Mouse (Mus musculus) CD4-positive, CD25-positive, alpha-beta regulatory T cell, adult 9 weeks (primary cell): Measurements from ENCODE around the gene Sertad1. TPM values are rescaled to one million over a fixed set of nuclear protein-coding genes. Genes with fewer than 3 reads are reported as not detected.

ENCODE experiments used
- polyA plus RNA-seq: library from polyadenylated mRNA; unstranded; fragments of 100-300 nt; shearing (Covaris generic); gene quantifications from one replicate; pipeline ENCODE4 v1.2.1, GENCODE M21; 2017

The Sertad1 gene
- 95.7 TPM for polyA plus RNA-seq

DNA sequence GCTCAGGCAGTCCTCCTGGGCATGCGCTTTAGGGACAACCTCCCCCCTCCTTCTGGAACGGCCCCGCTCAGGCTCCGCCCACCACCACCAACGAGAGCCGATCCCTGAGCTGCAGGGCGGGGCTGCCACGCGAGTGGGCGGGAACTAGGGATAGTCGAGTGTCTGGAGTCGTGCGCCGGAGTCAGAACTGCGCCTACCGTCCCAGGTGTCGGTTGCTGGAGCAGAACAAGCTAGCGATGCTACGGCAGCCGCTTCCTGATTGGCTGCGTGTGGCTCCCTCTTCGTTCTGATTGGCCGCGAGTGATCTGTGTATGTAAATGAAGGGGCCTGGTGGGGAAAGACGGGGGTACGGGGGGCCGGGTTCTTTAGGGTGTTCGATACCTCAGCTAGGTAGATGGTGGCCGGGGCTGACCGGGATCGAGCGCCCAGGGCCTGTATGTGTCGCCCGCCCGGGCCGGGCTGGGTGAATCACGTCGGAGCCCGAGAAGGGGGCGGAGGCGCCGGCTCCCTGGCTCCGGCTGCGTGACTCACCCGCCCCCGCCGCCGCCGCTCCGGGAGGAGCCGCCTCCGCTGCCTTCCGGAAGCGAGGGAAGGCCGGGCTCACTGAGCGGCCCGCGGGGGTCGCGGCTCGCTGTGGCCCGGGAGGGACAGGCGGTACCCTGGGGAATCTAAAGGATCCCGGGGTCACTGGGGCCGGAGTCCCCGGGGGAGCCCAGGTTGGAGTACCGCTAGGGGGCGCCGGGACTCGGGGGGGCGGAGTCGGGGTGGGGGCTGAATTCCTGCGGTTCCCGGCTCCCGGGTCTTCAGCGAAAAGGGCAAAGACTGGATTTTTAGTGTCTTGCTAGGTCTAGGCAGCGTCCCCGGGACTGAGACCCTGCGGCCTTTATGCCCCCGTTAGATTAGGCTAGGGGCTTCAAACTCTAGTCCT is at the start of gene Sertad1:
Sertad1 (plus strand) TSS at position 141 of the 928 bp plus-strand sequence.

DNA sequence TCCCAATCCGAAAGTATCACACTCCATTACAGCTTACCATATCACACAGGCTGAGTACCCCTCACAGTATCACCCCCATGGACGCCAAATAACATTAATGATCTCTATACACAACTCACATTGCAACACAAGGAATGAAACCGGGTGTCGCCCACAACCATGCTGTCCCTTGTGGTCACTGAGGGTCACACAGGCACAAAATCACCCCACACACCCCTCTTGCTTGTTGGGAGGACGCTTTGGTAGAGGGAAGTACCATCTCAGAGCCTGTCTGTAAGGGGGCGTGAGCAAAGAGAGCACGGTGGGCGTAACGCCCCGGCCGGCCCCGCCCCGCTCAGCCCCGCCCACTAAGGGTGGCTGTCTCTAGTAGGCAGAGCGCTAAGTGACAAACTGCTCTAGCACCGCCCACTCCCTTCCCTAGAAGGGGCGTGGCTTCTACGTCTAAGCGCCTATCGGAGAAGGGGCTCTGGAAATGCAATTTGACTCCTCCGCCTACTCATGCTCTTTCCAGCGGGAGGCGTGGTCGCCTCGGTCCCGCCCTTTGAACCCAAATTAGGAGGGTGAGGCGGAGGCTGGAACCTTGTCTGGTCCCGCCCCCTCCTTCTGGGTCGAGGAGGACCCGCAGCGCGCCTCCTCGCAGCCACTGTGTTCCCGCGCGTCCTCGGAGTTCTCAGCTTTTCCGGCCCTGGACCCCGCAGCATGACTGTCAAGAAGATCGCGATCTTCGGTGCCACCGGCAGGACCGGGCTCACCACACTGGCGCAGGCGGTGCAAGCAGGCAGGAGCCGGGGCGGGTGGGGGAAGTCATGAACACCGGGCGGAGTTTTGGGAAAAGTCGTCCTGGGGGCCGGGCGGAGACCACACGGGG is 39.1 kb upstream of the Sertad1 start, which contains the start of the genes Sptbn4 and Blvrb:
Sptbn4 (minus strand) TSS at position 268 of the 868 bp plus-strand sequence.
Blvrb (plus strand) TSS at position 560 of the 868 bp plus-strand sequence.

GRCm38 (mm10) chr7:27473156-27473834 is 13.4 kb upstream of the Sertad1 start, which contains the start of gene Sertad3:
Sertad3 (plus strand) TSS chr7:27473768.

GRCm38 (mm10) chr7:27499036-27499435 is 12.3 kb downstream of the Sertad1 start, which contains the start of gene Prx:
Prx (plus strand) TSS chr7:27499324.

GRCm38 (mm10) chr7:27522967-27523366 is 36.3 kb downstream of the Sertad1 start, which contains the start of gene Hipk4:
Hipk4 (plus strand) TSS chr7:27523267.

Other genes starting within 250 kb of the Sertad1 start
- 0.29 TPM for gene Numbl, start 228.5 kb upstream of the Sertad1 start, polyA plus RNA-seq
- gene Ltbp4, start 149.2 kb upstream of the Sertad1 start, polyA plus RNA-seq = 0.55 TPM
- gene Shkbp1, start 130.9 kb upstream of the Sertad1 start, polyA plus RNA-seq = 101 TPM
- gene Gm20479, start 129.5 kb upstream of the Sertad1 start, polyA plus RNA-seq = 1.2 TPM
- 0.33 TPM for gene Sptbn4, start 39.2 kb upstream of the Sertad1 start, polyA plus RNA-seq
- 16.2 TPM for gene Blvrb, start 38.9 kb upstream of the Sertad1 start, polyA plus RNA-seq
- 61.8 TPM for gene Sertad3, start 13.1 kb upstream of the Sertad1 start, polyA plus RNA-seq
- gene Prx, start 12.4 kb downstream of the Sertad1 start, polyA plus RNA-seq = 0.61 TPM
- gene Hipk4, start 36.4 kb downstream of the Sertad1 start, polyA plus RNA-seq = 0.12 TPM
- gene Pld3, start 66.3 kb downstream of the Sertad1 start, polyA plus RNA-seq = 194 TPM
- 32.6 TPM for gene 2310022A10Rik, start 66.3 kb downstream of the Sertad1 start, polyA plus RNA-seq
- 96.3 TPM for gene Akt2, start 104.6 kb downstream of the Sertad1 start, polyA plus RNA-seq
- gene Ttc9b, start 167.0 kb downstream of the Sertad1 start, polyA plus RNA-seq = not detected
- 1.7 TPM for gene Map3k10, start 187.7 kb downstream of the Sertad1 start, polyA plus RNA-seq
- gene Zfp607b, start 202.4 kb downstream of the Sertad1 start, polyA plus RNA-seq = 8.0 TPM
- gene Zfp60, start 244.5 kb downstream of the Sertad1 start, polyA plus RNA-seq = 23.6 TPM